Mouse (Mus musculus): Measurements from ENCODE around the gene Mycbp2. TPM values are rescaled to one million over a fixed set of nuclear protein-coding genes. Genes with fewer than 3 reads are reported as not detected.

Gene Mycbp2
- polyA plus RNA-seq, 1 experiment from 2014 or later, result 23.6 TPM

GRCm38 (mm10) chr14:103254311-103254710 is 92.3 kb downstream of the Mycbp2 start:
- no peak overlapping the region for H3K27ac ChIP-seq
- H3K4me3 ChIP-seq, result no peak overlapping the region
- no peaks in the 10 kb centered on the region for H3K4me1 ChIP-seq
- H3K9ac ChIP-seq, result no peak overlapping the region
- no peaks in the 10 kb centered on the region for H3K9me3 ChIP-seq
- H3K27me3 ChIP-seq, result no peaks in the 10 kb centered on the region
- 95% methylated on average over 2 of the region's 2 CpGs for WGBS
- no peak overlapping the region for H3K4me2 ChIP-seq
- H3K36me3 ChIP-seq, result peaks cover 20% of the 10 kb centered on the region
- ATAC-seq (ENCODE audit: insufficient number of reproducible peaks, low FRiP score, low TSS enrichment, low read depth), result no peak

- H3K4me1 ChIP-seq, result no peaks in the 10 kb centered on the region
- no peaks in the 10 kb centered on the region for H3K27me3 ChIP-seq
- H3K4me2 ChIP-seq, result no peak overlapping the region
- H3K9me3 ChIP-seq, result no peaks in the 10 kb centered on the region
- H3K36me3 ChIP-seq, result peaks cover 20% of the 10 kb centered on the region
- no peak overlapping the region for H3K9ac ChIP-seq
- H3K27ac ChIP-seq, result no peak overlapping the region
- no peak for ATAC-seq (ENCODE audit: insufficient number of reproducible peaks, low FRiP score, low TSS enrichment, low read depth)
- H3K4me3 ChIP-seq, result no peak overlapping the region
- WGBS, result 97% methylated on average over 6 of the region's 6 CpGs
Measured at GRCm38 (mm10) chr14:103242020-103242419, 104.6 kb downstream of the Mycbp2 start.

GRCm38 (mm10) chr14:103234770-103235169 is 111.8 kb downstream of the Mycbp2 start:
- Histone ChIP-seq H3K4me3 (no peak overlapping the region), H3K4me1 (no peaks in the 10 kb centered on the region), H3K27ac (no peak overlapping the region), H3K36me3 (peaks cover 13% of the 10 kb centered on the region), H3K4me2 (no peak overlapping the region), H3K9me3 (no peaks in the 10 kb centered on the region), H3K27me3 (no peaks in the 10 kb centered on the region), H3K9ac (no peak overlapping the region)
- WGBS, result 94% methylated on average over 6 of the region's 6 CpGs
- ATAC-seq (ENCODE audit: insufficient number of reproducible peaks, low FRiP score, low TSS enrichment, low read depth), result no peak

- Histone ChIP-seq H3K4me3 (no peak overlapping the region), H3K4me1 (no peaks in the 10 kb centered on the region), H3K27ac (no peak overlapping the region), H3K27me3 (no peaks in the 10 kb centered on the region), H3K9ac (no peak overlapping the region), H3K36me3 (peaks cover 13% of the 10 kb centered on the region), H3K4me2 (no peak overlapping the region), H3K9me3 (no peaks in the 10 kb centered on the region)
- 77% methylated on average over 12 of the region's 12 CpGs for WGBS
- ATAC-seq (ENCODE audit: insufficient number of reproducible peaks, low FRiP score, low TSS enrichment, low read depth), result no peak
Measured at GRCm38 (mm10) chr14:103233640-103234593, 112.7 kb downstream of the Mycbp2 start.

GRCm38 (mm10) chr14:103222356-103222755 is 124.3 kb downstream of the Mycbp2 start:
- Histone ChIP-seq H3K9ac (no peak overlapping the region), H3K4me1 (no peaks in the 10 kb centered on the region), H3K36me3 (peaks cover 45% of the 10 kb centered on the region), H3K27ac (no peak overlapping the region), H3K27me3 (no peaks in the 10 kb centered on the region), H3K4me2 (no peak overlapping the region), H3K9me3 (no peaks in the 10 kb centered on the region), H3K4me3 (no peak overlapping the region)
- no peak for ATAC-seq (ENCODE audit: insufficient number of reproducible peaks, low FRiP score, low TSS enrichment, low read depth)
- WGBS, result 80% methylated on average over 2 of the region's 2 CpGs

GRCm38 (mm10) chr14:103221751-103222150 is 124.9 kb downstream of the Mycbp2 start:
- H3K36me3 ChIP-seq, result peaks cover 45% of the 10 kb centered on the region

GRCm38 (mm10) chr14:103216331-103216730 is 130.3 kb downstream of the Mycbp2 start:
- no peaks in the 10 kb centered on the region for H3K9me3 ChIP-seq
- no peaks in the 10 kb centered on the region for H3K4me1 ChIP-seq
- no peak overlapping the region for H3K4me2 ChIP-seq
- no peak for ATAC-seq (ENCODE audit: insufficient number of reproducible peaks, low FRiP score, low TSS enrichment, low read depth)
- WGBS, result 72% methylated on average over 3 of the region's 3 CpGs
- no peak overlapping the region for H3K27ac ChIP-seq
- H3K4me3 ChIP-seq, result no peak overlapping the region
- peaks cover 31% of the 10 kb centered on the region for H3K36me3 ChIP-seq
- H3K9ac ChIP-seq, result no peak overlapping the region
- no peaks in the 10 kb centered on the region for H3K27me3 ChIP-seq

More at GRCm38 (mm10) chr14:103221751-103222150, 124.9 kb downstream of the Mycbp2 start:
- no peaks in the 10 kb centered on the region for H3K4me1 ChIP-seq
- H3K27ac ChIP-seq, result no peak overlapping the region
- H3K4me2 ChIP-seq, result no peak overlapping the region
- ATAC-seq (ENCODE audit: insufficient number of reproducible peaks, low FRiP score, low TSS enrichment, low read depth), result no peak
- no peak overlapping the region for H3K4me3 ChIP-seq
- 72% methylated on average over 3 of the region's 3 CpGs for WGBS
- no peaks in the 10 kb centered on the region for H3K27me3 ChIP-seq
- no peaks in the 10 kb centered on the region for H3K9me3 ChIP-seq
- H3K9ac ChIP-seq, result no peak overlapping the region

- Histone ChIP-seq H3K36me3 (peaks cover 41% of the 10 kb centered on the region), H3K9ac (no peak overlapping the region), H3K9me3 (no peaks in the 10 kb centered on the region), H3K27ac (no peak overlapping the region), H3K4me1 (no peaks in the 10 kb centered on the region), H3K4me3 (no peak overlapping the region), H3K4me2 (no peak overlapping the region), H3K27me3 (no peaks in the 10 kb centered on the region)
- no peak for ATAC-seq (ENCODE audit: insufficient number of reproducible peaks, low FRiP score, low TSS enrichment, low read depth)
- 80% methylated on average over 3 of the region's 3 CpGs for WGBS
Measured at GRCm38 (mm10) chr14:103186658-103187057, 160.0 kb downstream of the Mycbp2 start.

GRCm38 (mm10) chr14:103186076-103186475 is 160.5 kb downstream of the Mycbp2 start:
- Histone ChIP-seq H3K27me3 (no peaks in the 10 kb centered on the region), H3K9me3 (no peaks in the 10 kb centered on the region), H3K4me3 (no peak overlapping the region), H3K27ac (no peak overlapping the region), H3K4me2 (no peak overlapping the region), H3K4me1 (no peaks in the 10 kb centered on the region), H3K9ac (no peak overlapping the region), H3K36me3 (peaks cover 41% of the 10 kb centered on the region)
- 90% methylated on average over 4 of the region's 4 CpGs for WGBS
- ATAC-seq (ENCODE audit: insufficient number of reproducible peaks, low FRiP score, low TSS enrichment, low read depth), result no peak

GRCm38 (mm10) chr14:103180096-103180495 is 166.5 kb downstream of the Mycbp2 start:
- ATAC-seq (ENCODE audit: insufficient number of reproducible peaks, low FRiP score, low TSS enrichment, low read depth), result no peak
- Histone ChIP-seq H3K9me3 (no peaks in the 10 kb centered on the region), H3K27me3 (no peaks in the 10 kb centered on the region), H3K36me3 (peaks cover 20% of the 10 kb centered on the region), H3K27ac (no peak overlapping the region), H3K4me3 (no peak overlapping the region), H3K4me1 (no peaks in the 10 kb centered on the region), H3K9ac (no peak overlapping the region), H3K4me2 (no peak overlapping the region)
- 85% methylated on average over 2 of the region's 2 CpGs for WGBS

- no peak overlapping the region for H3K4me2 ChIP-seq
- ATAC-seq (ENCODE audit: insufficient number of reproducible peaks, low FRiP score, low TSS enrichment, low read depth), result no peak
- H3K4me1 ChIP-seq, result no peaks in the 10 kb centered on the region
- H3K4me3 ChIP-seq, result no peak overlapping the region
- 69% methylated on average over 5 of the region's 5 CpGs for WGBS
- H3K36me3 ChIP-seq, result peaks cover 5% of the 10 kb centered on the region; the same call in 1 of the 2 replicates
- H3K27me3 ChIP-seq, result no peaks in the 10 kb centered on the region
- H3K27ac ChIP-seq, result no peak overlapping the region
- no peaks in the 10 kb centered on the region for H3K9me3 ChIP-seq
- H3K9ac ChIP-seq, result no peak overlapping the region
Measured at GRCm38 (mm10) chr14:103162923-103163322, 183.7 kb downstream of the Mycbp2 start.

GRCm38 (mm10) chr14:103155685-103156084 is 190.9 kb downstream of the Mycbp2 start:
- 91% methylated on average over 7 of the region's 7 CpGs for WGBS
- Histone ChIP-seq H3K4me3 (no peak overlapping the region), H3K9ac (no peak overlapping the region), H3K4me2 (no peak overlapping the region), H3K27me3 (no peaks in the 10 kb centered on the region), H3K36me3 (peaks cover 46% of the 10 kb centered on the region), H3K4me1 (no peaks in the 10 kb centered on the region), H3K9me3 (no peaks in the 10 kb centered on the region), H3K27ac (no peak overlapping the region)
- ATAC-seq (ENCODE audit: insufficient number of reproducible peaks, low FRiP score, low TSS enrichment, low read depth), result no peak
